Mouse (Mus musculus) hematopoietic multipotent progenitor cell, adult 10-12 weeks (in vitro differentiated cells): Measurements from ENCODE around the gene Ccdc142. TPM values are rescaled to one million over a fixed set of nuclear protein-coding genes. Genes with fewer than 3 reads are reported as not detected.

Source experiments
- polyA plus RNA-seq: library from polyadenylated mRNA; stranded (reverse); fragments of >175 nt; gene quantifications from 2 replicates; pipeline ENCODE4 v1.2.3, GENCODE M21; 2012; ENCODE audit warnings: low replicate concordance

The Ccdc142 gene
- 12.7 and 12.8 TPM in 2 replicates for polyA plus RNA-seq

DNA sequence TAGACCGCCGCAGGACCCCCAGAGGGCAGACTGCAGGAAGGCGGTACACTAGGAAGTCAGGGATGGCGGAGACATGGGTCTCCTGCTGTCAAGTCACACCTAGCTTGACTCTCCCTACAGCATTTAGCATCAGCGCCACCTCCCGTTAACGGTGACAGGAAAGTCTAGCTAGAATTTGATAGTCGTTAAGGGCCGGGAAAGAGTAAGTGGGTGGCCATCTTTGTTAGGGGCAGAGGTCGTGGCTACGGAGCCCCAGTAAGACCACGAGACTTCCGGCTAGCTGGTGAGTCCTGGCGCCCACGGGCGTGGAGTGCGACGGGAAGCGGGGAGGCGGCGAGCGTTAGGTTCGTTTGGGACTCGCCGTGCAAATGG is at the start of gene Ccdc142, which contains the start of gene Gm42688:
Gene Ccdc142, plus strand, starts transcription at position 286 of the 372 bp plus-strand sequence.
Gene Gm42688, plus strand, starts transcription at position 302 of the 372 bp plus-strand sequence.

GRCm38 (mm10) chr6:83054074-83054851 is 47.1 kb upstream of the Ccdc142 start, which contains the start of gene Aup1:
TSS of gene Aup1 (plus strand) at chr6:83054521.

DNA sequence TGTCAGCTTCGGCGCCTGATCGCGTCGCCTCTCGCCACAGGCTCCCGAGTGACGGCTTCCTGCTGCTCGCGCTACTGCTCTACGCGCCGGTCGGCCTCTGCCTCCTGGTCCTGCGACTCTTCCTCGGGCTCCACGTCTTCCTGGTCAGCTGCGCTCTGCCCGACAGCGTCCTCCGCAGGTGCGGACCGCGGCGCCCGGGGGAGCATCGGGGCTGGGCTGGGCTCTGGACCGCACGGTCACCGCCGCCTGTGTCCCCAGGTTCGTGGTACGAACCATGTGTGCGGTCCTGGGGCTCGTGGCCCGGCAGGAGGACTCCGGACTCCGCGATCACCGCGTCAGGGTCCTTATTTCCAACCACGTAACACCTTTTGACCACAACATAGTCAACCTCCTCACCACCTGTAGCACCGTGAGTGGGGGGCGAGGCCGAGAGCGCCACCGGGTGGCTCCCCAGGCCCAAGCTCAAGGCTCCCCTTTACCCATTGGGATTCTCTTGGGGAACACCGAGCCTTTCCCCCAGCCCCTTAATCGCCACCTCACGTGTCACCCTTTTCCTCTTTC is 46.5 kb upstream of the Ccdc142 start, which contains the start of gene Htra2:
Gene Htra2, minus strand, starts transcription at position 403 of the 561 bp plus-strand sequence.

DNA sequence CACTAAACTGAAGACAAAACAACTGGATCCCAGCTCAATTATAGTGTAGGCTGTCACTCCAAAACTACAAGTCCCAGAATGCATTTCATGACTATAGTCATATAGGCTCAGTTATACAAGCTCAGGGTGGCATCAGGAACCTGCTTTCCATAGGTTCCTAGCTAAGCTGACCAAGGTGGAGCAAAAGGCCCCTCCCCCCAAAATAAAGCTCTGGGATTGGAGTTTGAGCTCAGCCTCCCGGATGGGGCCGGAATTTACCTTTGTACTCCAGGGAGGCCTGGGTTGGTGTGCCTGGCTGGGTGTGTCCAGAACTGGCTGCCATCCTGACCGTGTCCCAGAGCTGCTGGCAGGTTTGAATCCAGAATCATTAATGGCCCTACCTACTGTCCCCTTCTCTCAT is 43.6 kb upstream of the Ccdc142 start, which contains the start of gene Dqx1:
Gene Dqx1, plus strand, starts transcription at position 55 of the 400 bp plus-strand sequence.

GRCm38 (mm10) chr6:83070247-83070310 is 31.3 kb upstream of the Ccdc142 start, which contains the start of gene Tlx2:
TSS of gene Tlx2 (minus strand) at chr6:83070293.

DNA sequence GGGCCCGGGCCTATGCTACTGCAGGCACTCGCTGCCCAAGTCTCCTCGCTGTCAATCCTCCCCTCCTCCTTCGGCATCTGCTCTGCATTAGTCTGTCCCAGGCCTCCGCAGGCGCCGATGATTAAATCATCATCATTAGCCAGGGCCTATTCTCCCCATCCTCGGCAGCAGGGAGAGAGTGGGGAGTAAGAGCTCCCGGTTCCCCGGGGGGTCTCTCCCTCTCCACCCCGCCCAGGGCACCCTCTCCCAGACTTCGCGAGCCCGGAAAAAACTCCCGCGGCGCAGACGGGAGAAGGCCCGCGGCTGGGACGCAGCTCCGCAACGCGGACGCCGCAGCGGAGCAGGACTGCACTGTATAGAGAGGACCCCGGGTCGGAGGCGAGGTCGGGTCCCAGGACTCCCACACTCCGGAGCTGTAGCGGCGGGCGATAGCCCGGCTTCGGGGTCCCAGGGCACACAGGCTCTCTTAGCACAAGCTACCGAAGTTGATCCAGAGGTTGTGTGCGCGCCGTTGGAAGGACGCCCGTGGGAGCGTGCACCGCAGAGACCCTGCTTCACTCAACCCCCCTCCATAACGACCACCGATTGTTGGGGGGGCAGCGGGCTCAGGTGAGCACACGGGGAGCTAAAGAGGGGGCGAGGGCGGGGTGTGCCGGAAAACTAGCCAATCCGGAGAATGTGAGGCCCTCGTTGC is 23.6 kb upstream of the Ccdc142 start, which contains the start of gene Pcgf1:
Gene Pcgf1, plus strand, starts transcription at position 240 of the 694 bp plus-strand sequence.

GRCm38 (mm10) chr6:83086121-83087035 is 15.0 kb upstream of the Ccdc142 start, which contains the start of gene Lbx2:
TSS of gene Lbx2 (plus strand) at chr6:83086367.

GRCm38 (mm10) chr6:83108762-83109668 is 7.6 kb downstream of the Ccdc142 start, which contains the start of gene Mrpl53:
TSS of gene Mrpl53 (plus strand) at chr6:83109040.

DNA sequence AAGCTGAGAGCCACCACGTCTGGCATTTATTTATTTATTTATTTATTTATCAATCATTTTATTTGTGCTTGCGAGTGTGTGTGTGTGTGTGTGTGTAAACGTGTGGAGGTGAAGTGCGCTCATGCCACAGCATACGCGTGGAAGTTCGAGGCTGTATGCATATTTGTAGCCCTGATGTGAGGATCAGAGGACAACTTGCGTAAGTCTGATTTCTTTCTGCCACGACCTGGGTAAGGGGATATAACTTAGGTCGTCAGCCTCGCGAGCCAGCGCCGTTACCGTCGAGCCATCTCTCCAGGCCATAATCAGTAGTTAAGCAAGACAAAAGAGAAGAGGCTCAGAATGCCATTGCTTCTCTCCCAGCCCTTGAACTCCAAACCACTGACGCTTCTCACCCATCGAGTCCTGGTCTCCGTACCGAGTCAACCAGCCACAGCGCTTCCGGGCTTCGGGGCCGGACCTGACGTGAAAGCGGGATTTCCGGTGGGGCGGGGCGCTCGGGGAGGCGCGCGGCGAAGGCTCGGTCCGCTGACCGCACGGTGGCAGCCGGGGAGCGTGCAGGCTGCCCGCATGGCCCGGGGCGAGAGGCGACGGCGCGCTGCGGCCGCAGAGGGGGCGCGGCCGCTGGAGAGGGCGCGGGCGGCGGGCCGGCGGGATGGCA is 13.7 kb downstream of the Ccdc142 start, which contains the start of gene Mogs:
Gene Mogs, plus strand, starts transcription at position 486 of the 661 bp plus-strand sequence.

DNA sequence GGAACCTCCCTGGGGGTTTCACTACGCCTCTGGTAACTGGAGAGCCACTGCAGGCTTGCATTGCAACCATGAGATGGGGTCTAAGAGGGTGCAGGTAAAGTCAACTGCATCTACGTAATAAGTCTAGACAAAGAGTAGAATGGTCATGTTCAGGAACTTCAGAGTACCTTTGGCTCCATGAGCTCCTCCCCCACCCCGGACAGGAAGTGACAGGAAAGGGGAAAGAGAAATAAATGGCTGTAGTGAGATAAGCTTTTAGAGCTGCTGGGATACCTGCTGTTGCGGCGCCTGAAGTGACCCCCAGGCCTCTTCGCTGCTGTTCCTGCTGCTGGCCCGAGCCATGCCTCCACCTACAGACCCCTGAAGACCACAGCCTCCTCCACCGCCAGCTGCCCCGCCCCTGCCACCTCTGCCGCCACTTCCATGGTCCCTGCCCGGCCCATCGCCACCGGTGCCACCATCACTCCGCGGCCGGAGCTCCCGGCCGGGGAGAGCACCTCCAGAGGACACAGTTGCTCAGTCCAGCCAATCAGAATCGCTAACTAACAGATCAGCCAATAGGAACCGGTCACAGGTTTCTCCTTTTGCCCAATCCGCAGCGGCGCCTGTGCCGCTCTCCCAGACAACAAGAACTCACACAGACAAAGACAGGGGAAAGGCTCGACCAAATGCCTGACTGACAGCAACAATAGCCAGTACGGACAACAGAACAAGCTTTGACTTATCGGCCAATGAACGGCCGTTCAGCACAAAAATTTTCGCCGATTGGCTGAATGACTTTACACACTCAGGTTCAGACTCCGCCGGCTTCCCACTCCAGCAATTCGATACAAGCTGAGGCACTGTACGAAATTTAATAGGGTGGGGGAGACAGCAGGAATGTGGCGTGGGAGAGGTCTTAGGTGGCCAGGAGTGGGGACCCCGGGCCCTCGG is 19.8 kb downstream of the Ccdc142 start, which contains the start of gene Wbp1:
Gene Wbp1, minus strand, starts transcription at position 630 of the 933 bp plus-strand sequence.

DNA sequence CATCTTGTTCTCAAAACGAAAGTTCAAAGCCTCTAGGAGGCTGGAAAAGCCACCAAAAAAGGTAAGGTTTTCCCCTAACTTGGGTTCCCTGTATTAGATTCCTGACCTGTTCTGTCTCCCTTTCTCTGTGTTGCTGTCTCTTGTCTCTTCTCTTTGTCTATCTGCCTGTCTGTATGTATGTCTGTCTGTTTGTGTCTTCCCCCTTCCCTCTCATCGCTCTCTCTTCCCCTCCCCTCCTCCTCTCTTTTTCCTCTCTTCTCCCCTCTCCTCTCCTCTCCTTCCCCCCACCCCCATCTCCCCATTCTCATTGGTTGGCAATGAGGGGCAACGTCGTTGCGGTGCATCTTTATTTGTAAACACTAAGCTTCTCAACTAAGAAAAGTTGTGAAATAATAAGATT is 23.9 kb downstream of the Ccdc142 start, which contains the start of gene Ino80b:
Gene Ino80b, minus strand, starts transcription at position 101 of the 400 bp plus-strand sequence.

GRCm38 (mm10) chr6:83134951-83135513 is 33.6 kb downstream of the Ccdc142 start, which contains the start of gene Rtkn:
TSS of gene Rtkn (plus strand) at chr6:83135463.

GRCm38 (mm10) chr6:83156259-83156684 is 54.9 kb downstream of the Ccdc142 start, which contains the start of the genes Wdr54 and 1700003E16Rik:
TSS of gene Wdr54 (minus strand) at chr6:83156397.
TSS of gene 1700003E16Rik (plus strand) at chr6:83156404.

Other genes starting within 250 kb of the Ccdc142 start
- gene Sema4f, start 161.8 kb upstream of the Ccdc142 start, polyA plus RNA-seq = 5.5 and 9.5 TPM in 2 replicates
- gene M1ap, start 154.7 kb upstream of the Ccdc142 start, polyA plus RNA-seq = 2.0 and 5.3 TPM in 2 replicates
- 102 and 131 TPM in 2 replicates for gene Dok1, start 68.1 kb upstream of the Ccdc142 start, polyA plus RNA-seq
- gene Loxl3, start 67.4 kb upstream of the Ccdc142 start, polyA plus RNA-seq = 0.51 and 1.7 TPM in 2 replicates
- 1,215 and 2,402 TPM in 2 replicates for gene Aup1, start 47.1 kb upstream of the Ccdc142 start, polyA plus RNA-seq
- gene Htra2, start 46.3 kb upstream of the Ccdc142 start, polyA plus RNA-seq = 35.3 and 41.7 TPM in 2 replicates
- 0.97 and 1.3 TPM in 2 replicates for gene Dqx1, start 43.8 kb upstream of the Ccdc142 start, polyA plus RNA-seq
- 0.25 TPM in 1 of 2 replicates, not detected in the other for gene Tlx2, start 31.3 kb upstream of the Ccdc142 start, polyA plus RNA-seq
- gene Pcgf1, start 23.7 kb upstream of the Ccdc142 start, polyA plus RNA-seq = 7.9 and 13.4 TPM in 2 replicates
- gene Lbx2, start 15.2 kb upstream of the Ccdc142 start, polyA plus RNA-seq = 0.28 and 0.51 TPM in 2 replicates
- gene Gm42688, start within 50 bp of the Ccdc142 start, polyA plus RNA-seq = 3.6 and 7.5 TPM in 2 replicates
- gene Mrpl53, start 7.4 kb downstream of the Ccdc142 start, polyA plus RNA-seq = 22.8 and 39.1 TPM in 2 replicates
- 89.6 and 121 TPM in 2 replicates for gene Mogs, start 13.9 kb downstream of the Ccdc142 start, polyA plus RNA-seq
- 58.0 and 86.2 TPM in 2 replicates for gene Wbp1, start 20.0 kb downstream of the Ccdc142 start, polyA plus RNA-seq
- 132 and 369 TPM in 2 replicates for gene Ino80b, start 23.8 kb downstream of the Ccdc142 start, polyA plus RNA-seq
- gene Rtkn, start 33.9 kb downstream of the Ccdc142 start, polyA plus RNA-seq = 2.3 and 7.8 TPM in 2 replicates
- gene Wdr54, start 54.8 kb downstream of the Ccdc142 start, polyA plus RNA-seq = 0.18 and 0.59 TPM in 2 replicates
- gene 1700003E16Rik, start 54.8 kb downstream of the Ccdc142 start, polyA plus RNA-seq = 0.06 and 0.30 TPM in 2 replicates
- gene Dctn1, start 64.3 kb downstream of the Ccdc142 start, polyA plus RNA-seq = 222 and 899 TPM in 2 replicates
- 0.34 and 0.66 TPM in 2 replicates for gene Slc4a5, start 118.2 kb downstream of the Ccdc142 start, polyA plus RNA-seq
- gene Mthfd2, start 224.3 kb downstream of the Ccdc142 start, polyA plus RNA-seq = 6.2 and 9.7 TPM in 2 replicates
- gene Mob1a, start 224.4 kb downstream of the Ccdc142 start, polyA plus RNA-seq = 146 and 421 TPM in 2 replicates
- 22.9 and 30.3 TPM in 2 replicates for gene Bola3, start 247.5 kb downstream of the Ccdc142 start, polyA plus RNA-seq